Mouse (Mus musculus): ENCODE data around the gene Nf1. TPM values are rescaled to one million over a fixed set of nuclear protein-coding genes. Genes with fewer than 3 reads are reported as not detected.

Nf1 gene
- total and polyA plus RNA-seq, 3 experiments = 7.1 to 78.0 (median 27.0) TPM

DNA sequence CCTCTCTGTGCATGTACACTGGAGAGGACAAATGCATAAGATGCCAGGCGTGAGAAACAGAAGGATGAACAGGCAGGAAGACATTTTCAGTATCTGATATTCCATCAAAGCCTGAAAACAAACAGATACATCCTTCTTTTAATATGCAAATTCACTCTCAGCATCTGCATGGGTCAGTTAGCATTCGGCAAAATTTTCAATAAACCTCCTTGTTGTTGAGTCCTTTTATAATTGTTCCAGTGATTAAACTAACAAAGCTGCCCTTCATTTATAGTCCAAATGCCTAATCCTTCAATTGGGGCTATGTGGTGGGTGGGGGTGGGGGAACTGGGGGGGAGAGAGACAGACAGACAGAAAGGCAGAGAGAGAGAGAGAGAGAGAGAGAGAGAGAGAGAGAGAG is 163.4 kb downstream of the Nf1 start:
- Histone ChIP-seq H3K4me1 (ENCODE audit: insufficient read depth, low read depth, low read length) (no peaks in the 10 kb centered on the region), H3K4me3 (ENCODE audit: low read depth, low read length) (no peak overlapping the region), H3K27me3 (ENCODE audit: insufficient read depth, low read length) (no peaks in the 10 kb centered on the region), H3K9me3 (replicated peaks) (no peaks in the 10 kb centered on the region), H3K36me3 (replicated peaks) (peaks cover 14% of the 10 kb centered on the region)
- DNase-seq (ENCODE audit: low spot score) (no peak), ATAC-seq (ENCODE audit: extremely low read depth, insufficient number of reproducible peaks, low FRiP score, poor library complexity, severe bottlenecking) (no peak)
- TF ChIP-seq GATA1 (IDR thresholded peaks at IDR 0.05; ENCODE audit: borderline replicate concordance, low read length) (no peak), TAL1 (conservative IDR thresholded peaks at IDR 0.05; ENCODE audit: low read depth, low read length) (no peak), POLR2AphosphoS5 (IDR thresholded peaks at IDR 0.05; ENCODE audit: insufficient replicate concordance, low read depth, low read length) (no peak), GATA2 (IDR thresholded peaks at IDR 0.05; ENCODE audit: borderline replicate concordance, low read depth, low read length) (no peak), CTCF (IDR thresholded peaks at IDR 0.05; ENCODE audit: low read depth, low read length) (no peak)

DNA sequence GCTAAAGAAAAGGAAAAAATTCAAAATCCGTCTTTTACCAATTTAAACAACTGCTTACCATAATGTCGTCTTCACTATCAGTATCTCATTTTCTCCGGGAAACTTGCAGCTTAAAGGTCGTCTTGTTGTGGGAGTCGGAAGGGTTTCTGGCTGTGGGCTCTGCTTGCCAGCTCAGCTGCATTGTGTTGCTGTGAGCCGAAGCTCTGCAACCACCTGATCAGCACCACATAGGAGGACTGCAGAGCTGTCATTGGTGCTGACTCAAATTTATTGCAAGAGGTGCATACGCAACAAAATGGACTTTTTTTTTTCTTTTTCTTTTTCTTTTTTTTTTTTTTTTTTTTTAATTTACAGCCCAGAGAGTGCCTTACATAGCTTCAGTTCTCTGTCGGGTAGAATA is 164.4 kb downstream of the Nf1 start, which contains the start of gene Omg:
Gene Omg, minus strand, starts transcription at position 240 of the 400 bp plus-strand sequence.
- no peak for ATAC-seq (ENCODE audit: extremely low read depth, insufficient number of reproducible peaks, low FRiP score, poor library complexity, severe bottlenecking)
- no peak for TF ChIP-seq TAL1 (conservative IDR thresholded peaks at IDR 0.05; ENCODE audit: low read depth, low read length)
- TF ChIP-seq CTCF (IDR thresholded peaks at IDR 0.05; ENCODE audit: low read depth, low read length) = no peak
- no peak for TF ChIP-seq GATA1 (IDR thresholded peaks at IDR 0.05; ENCODE audit: borderline replicate concordance, low read length)
- TF ChIP-seq POLR2AphosphoS5 (IDR thresholded peaks at IDR 0.05; ENCODE audit: insufficient replicate concordance, low read depth, low read length) = no peak
- no peak for TF ChIP-seq GATA2 (IDR thresholded peaks at IDR 0.05; ENCODE audit: borderline replicate concordance, low read depth, low read length)

DNA sequence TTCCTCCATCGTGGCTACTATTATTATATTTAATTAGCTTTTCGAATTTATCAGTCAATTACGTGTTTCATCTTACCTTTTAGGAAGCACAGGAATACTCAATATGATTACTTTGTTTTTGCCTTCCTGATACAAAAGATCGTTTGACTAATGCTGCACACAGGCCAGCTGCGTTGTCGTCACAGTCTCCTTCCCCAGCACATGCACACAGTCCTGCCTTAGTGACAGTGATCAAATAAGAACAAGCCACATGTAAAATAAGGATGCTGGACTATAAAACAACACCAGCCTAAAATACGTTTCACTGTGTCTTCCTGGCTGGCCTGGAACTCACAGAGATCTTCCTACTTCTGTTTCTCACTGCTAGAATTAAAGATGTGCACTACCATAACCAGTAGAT is 165.0 kb downstream of the Nf1 start:
- DNase-seq (ENCODE audit: low spot score) (no peak), ATAC-seq (ENCODE audit: extremely low read depth, insufficient number of reproducible peaks, low FRiP score, poor library complexity, severe bottlenecking) (no peak)
- H3K36me3 ChIP-seq (replicated peaks) = peaks cover 14% of the 10 kb centered on the region
- H3K4me3 ChIP-seq (ENCODE audit: low read depth, low read length) = no peak overlapping the region
- no peaks in the 10 kb centered on the region for H3K27me3 ChIP-seq (ENCODE audit: insufficient read depth, low read length)
- no peaks in the 10 kb centered on the region for H3K4me1 ChIP-seq (ENCODE audit: insufficient read depth, low read depth, low read length)
- H3K9me3 ChIP-seq (replicated peaks) = no peaks in the 10 kb centered on the region
- TF ChIP-seq GATA2 (IDR thresholded peaks at IDR 0.05; ENCODE audit: borderline replicate concordance, low read depth, low read length) (no peak), CTCF (IDR thresholded peaks at IDR 0.05; ENCODE audit: low read depth, low read length) (no peak), POLR2AphosphoS5 (IDR thresholded peaks at IDR 0.05; ENCODE audit: insufficient replicate concordance, low read depth, low read length) (no peak), GATA1 (IDR thresholded peaks at IDR 0.05; ENCODE audit: borderline replicate concordance, low read length) (no peak), TAL1 (conservative IDR thresholded peaks at IDR 0.05; ENCODE audit: low read depth, low read length) (no peak)

More for the DNA sequence above, 164.4 kb downstream of the Nf1 start, which contains the start of gene Omg:
- Histone ChIP-seq H3K4me1 (ENCODE audit: insufficient read depth, low read depth, low read length) (no peaks in the 10 kb centered on the region), H3K9me3 (replicated peaks) (no peaks in the 10 kb centered on the region), H3K36me3 (replicated peaks) (peaks cover 14% of the 10 kb centered on the region), H3K4me3 (ENCODE audit: low read depth, low read length) (no peak within 1 kb of the TSS), H3K27me3 (ENCODE audit: insufficient read depth, low read length) (no peaks in the 10 kb centered on the region)
- no peak for DNase-seq (ENCODE audit: low spot score)

DNA sequence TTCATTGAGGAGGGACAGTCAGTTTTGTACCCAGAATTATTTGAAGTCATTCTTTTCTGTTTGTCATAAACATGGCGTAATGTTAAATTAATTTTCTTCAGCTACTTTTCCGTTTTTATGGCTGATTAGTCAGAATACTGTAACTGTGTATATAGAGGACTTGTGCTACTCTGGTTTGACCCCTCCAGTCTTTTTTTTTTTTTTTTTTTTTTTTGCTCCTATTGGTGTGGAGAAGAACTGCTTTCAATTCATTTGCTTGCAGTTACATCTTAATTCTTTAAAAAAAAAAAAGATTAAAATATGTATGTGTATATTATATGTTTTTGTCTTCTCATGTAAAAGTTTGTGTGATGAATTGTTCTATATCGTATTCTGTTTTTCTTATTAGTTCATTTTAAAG is 172.5 kb downstream of the Nf1 start:
- TF ChIP-seq TAL1 (conservative IDR thresholded peaks at IDR 0.05; ENCODE audit: low read depth, low read length) (no peak), CTCF (IDR thresholded peaks at IDR 0.05; ENCODE audit: low read depth, low read length) (no peak), POLR2AphosphoS5 (IDR thresholded peaks at IDR 0.05; ENCODE audit: insufficient replicate concordance, low read depth, low read length) (no peak), GATA2 (IDR thresholded peaks at IDR 0.05; ENCODE audit: borderline replicate concordance, low read depth, low read length) (no peak), GATA1 (IDR thresholded peaks at IDR 0.05; ENCODE audit: borderline replicate concordance, low read length) (no peak)
- Histone ChIP-seq H3K36me3 (replicated peaks) (peaks cover 17% of the 10 kb centered on the region), H3K9me3 (replicated peaks) (no peaks in the 10 kb centered on the region), H3K27me3 (ENCODE audit: insufficient read depth, low read length) (no peaks in the 10 kb centered on the region), H3K4me3 (ENCODE audit: low read depth, low read length) (no peak overlapping the region), H3K4me1 (ENCODE audit: insufficient read depth, low read depth, low read length) (no peaks in the 10 kb centered on the region)
- ATAC-seq (ENCODE audit: extremely low read depth, insufficient number of reproducible peaks, low FRiP score, poor library complexity, severe bottlenecking) = no peak
- DNase-seq (ENCODE audit: low spot score) = no peak

DNA sequence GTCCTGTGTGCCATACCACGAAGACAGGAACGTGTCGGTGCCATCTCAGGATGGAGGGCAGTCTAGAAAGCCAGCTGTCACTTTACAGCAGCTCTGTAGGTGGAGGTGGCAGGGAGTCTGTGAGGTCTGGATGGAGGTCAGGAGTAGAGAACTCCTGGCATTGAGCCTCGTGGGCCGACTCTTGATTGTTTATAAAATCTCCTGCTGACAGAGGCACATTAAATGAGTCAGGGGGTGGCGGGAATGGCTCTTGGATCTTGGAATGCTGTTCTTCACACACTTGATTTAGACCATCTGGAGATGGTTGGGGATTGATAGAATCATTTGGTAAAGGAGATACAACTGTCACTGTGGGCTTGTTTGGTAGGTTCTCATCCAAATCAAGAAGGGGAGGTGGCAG is 175.8 kb downstream of the Nf1 start:
- Histone ChIP-seq H3K4me3 (ENCODE audit: low read depth, low read length) (no peak overlapping the region), H3K27me3 (ENCODE audit: insufficient read depth, low read length) (no peaks in the 10 kb centered on the region), H3K4me1 (ENCODE audit: insufficient read depth, low read depth, low read length) (no peaks in the 10 kb centered on the region), H3K36me3 (replicated peaks) (peaks cover 17% of the 10 kb centered on the region), H3K9me3 (replicated peaks) (no peaks in the 10 kb centered on the region)
- TF ChIP-seq POLR2AphosphoS5 (IDR thresholded peaks at IDR 0.05; ENCODE audit: insufficient replicate concordance, low read depth, low read length) (no peak), CTCF (IDR thresholded peaks at IDR 0.05; ENCODE audit: low read depth, low read length) (no peak), TAL1 (conservative IDR thresholded peaks at IDR 0.05; ENCODE audit: low read depth, low read length) (no peak), GATA2 (IDR thresholded peaks at IDR 0.05; ENCODE audit: borderline replicate concordance, low read depth, low read length) (no peak), GATA1 (IDR thresholded peaks at IDR 0.05; ENCODE audit: borderline replicate concordance, low read length) (no peak)
- DNase-seq (ENCODE audit: low spot score) (no peak), ATAC-seq (ENCODE audit: extremely low read depth, insufficient number of reproducible peaks, low FRiP score, poor library complexity, severe bottlenecking) (no peak)

DNA sequence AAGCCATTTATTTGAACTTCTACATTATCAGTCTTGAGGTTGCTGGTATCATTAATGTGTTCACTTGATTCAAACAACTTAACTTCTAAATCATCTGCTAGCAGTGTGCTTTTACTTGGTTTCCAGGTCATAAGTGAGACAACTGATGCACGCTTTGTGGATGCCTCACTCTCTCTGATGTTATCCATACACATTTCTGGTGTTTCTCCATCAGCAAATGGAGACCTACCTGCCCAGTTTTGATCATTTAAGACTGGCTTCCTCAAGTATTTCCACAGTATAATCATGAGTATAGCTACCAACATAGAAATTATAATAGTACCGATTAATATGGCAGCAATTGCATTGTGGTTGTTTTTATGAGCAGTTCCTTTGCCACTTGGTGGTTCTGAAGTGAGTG is 176.3 kb downstream of the Nf1 start:
- Histone ChIP-seq H3K9me3 (replicated peaks) (no peaks in the 10 kb centered on the region), H3K27me3 (ENCODE audit: insufficient read depth, low read length) (no peaks in the 10 kb centered on the region), H3K4me3 (ENCODE audit: low read depth, low read length) (no peak overlapping the region), H3K36me3 (replicated peaks) (peaks cover 17% of the 10 kb centered on the region), H3K4me1 (ENCODE audit: insufficient read depth, low read depth, low read length) (0 out of 2 replicates have a peak, but pooled peaks cover 2% of the 10 kb centered on the region)
- TF ChIP-seq CTCF (IDR thresholded peaks at IDR 0.05; ENCODE audit: low read depth, low read length) (no peak), POLR2AphosphoS5 (IDR thresholded peaks at IDR 0.05; ENCODE audit: insufficient replicate concordance, low read depth, low read length) (no peak), GATA2 (IDR thresholded peaks at IDR 0.05; ENCODE audit: borderline replicate concordance, low read depth, low read length) (no peak), GATA1 (IDR thresholded peaks at IDR 0.05; ENCODE audit: borderline replicate concordance, low read length) (no peak), TAL1 (conservative IDR thresholded peaks at IDR 0.05; ENCODE audit: low read depth, low read length) (no peak)
- DNase-seq (ENCODE audit: low spot score) = no peak
- ATAC-seq (ENCODE audit: extremely low read depth, insufficient number of reproducible peaks, low FRiP score, poor library complexity, severe bottlenecking) = no peak

All from G1E (cell line).